Comparison of ENCODE assay signal across 11 mouse cellular contexts in genomic region chr13:58007256-58008037, GRCm38 (mm10).
DNase-seq lines count a peak whose midpoint lies in the region; ATAC-seq and TF ChIP-seq lines count a peak whose summit lies in the region.
"Had no signal": no experiment of that assay in that cellular context is flagged by ENCODE, and none has a peak within 500 bp of the region (broad histone marks: within the 10 kb centered on the region; RNA-seq: fewer than 3 reads in every experiment).

No protein-coding gene starts in this region.

- H3K27ac ChIP-seq in heart, embryonic 10.5 days = no peak overlapping the region
- H3K27ac ChIP-seq in heart, adult 2 months = no peak overlapping the region
- no peak overlapping the region for H3K27ac ChIP-seq in kidney, embryonic 14.5 days (ENCODE audit: low read depth, low read length)
- H3K27ac ChIP-seq in midbrain, embryonic 11.5 days (ENCODE audit: low read depth, low read length) = no peak overlapping the region
- H3K27ac ChIP-seq: forebrain, embryonic 12.5 days; hindbrain, embryonic 10.5 days had no signal

- H3K4me3 ChIP-seq in heart, embryonic 10.5 days = no peak overlapping the region
- no peak overlapping the region for H3K4me3 ChIP-seq in heart, adult 2 months
- H3K4me3 ChIP-seq in kidney, embryonic 14.5 days (ENCODE audit: low read length) = no peak overlapping the region
- no peak overlapping the region for H3K4me3 ChIP-seq in midbrain, embryonic 11.5 days (ENCODE audit: low read depth, low read length)
- H3K4me3 ChIP-seq: forebrain, embryonic 12.5 days; hindbrain, embryonic 10.5 days had no signal

- no peak overlapping the region for H3K9ac ChIP-seq in heart, adult 2 months (ENCODE audit: low read depth, low read length)
- no peak overlapping the region for H3K9ac ChIP-seq in kidney, embryonic 14.5 days (ENCODE audit: low read depth, low read length)
- no peak overlapping the region for H3K9ac ChIP-seq in midbrain, embryonic 11.5 days (ENCODE audit: low read length)
- H3K9ac ChIP-seq: forebrain, embryonic 12.5 days had no signal

- no peak for TF ChIP-seq EP300 in heart, adult 2 months (IDR thresholded peaks at IDR 0.05; ENCODE audit: insufficient read depth, low read depth, low read length)

- H3K79me2 ChIP-seq in heart, adult 2 months (replicated peaks; ENCODE audit: control insufficient read depth, insufficient read depth, low read length) = no peaks in the 10 kb centered on the region

- peaks cover 11% of the 10 kb centered on the region; the same call in 1 of the 2 replicates for H3K27me3 ChIP-seq in heart, embryonic 10.5 days (ENCODE audit: insufficient read depth, poor library complexity, severe bottlenecking)
- H3K27me3 ChIP-seq in heart, adult 2 months (ENCODE audit: control insufficient read depth, insufficient read depth, low read length) = no peaks in the 10 kb centered on the region
- no peaks in the 10 kb centered on the region for H3K27me3 ChIP-seq in kidney, embryonic 14.5 days (ENCODE audit: control insufficient read depth, insufficient read depth, low read length)
- H3K27me3 ChIP-seq in midbrain, embryonic 11.5 days (ENCODE audit: control insufficient read depth, insufficient read depth, low read length) = no peaks in the 10 kb centered on the region
- H3K27me3 ChIP-seq: forebrain, embryonic 12.5 days had no signal

- H3K9me3 ChIP-seq in heart, embryonic 10.5 days = no peaks in the 10 kb centered on the region
- H3K9me3 ChIP-seq in kidney, embryonic 14.5 days (ENCODE audit: control insufficient read depth, low read length) = no peaks in the 10 kb centered on the region
- H3K9me3 ChIP-seq in midbrain, embryonic 11.5 days (ENCODE audit: control insufficient read depth, low read length) = no peaks in the 10 kb centered on the region
- H3K9me3 ChIP-seq: forebrain, embryonic 12.5 days; hindbrain, embryonic 10.5 days had no signal

- 0 out of 2 replicates have a peak, but pooled peaks cover 3% of the 10 kb centered on the region for H3K36me3 ChIP-seq in heart, embryonic 10.5 days
- H3K36me3 ChIP-seq in heart, adult 2 months (ENCODE audit: control insufficient read depth, insufficient read depth, low read length) = no peaks in the 10 kb centered on the region
- H3K36me3 ChIP-seq in kidney, embryonic 14.5 days (ENCODE audit: control insufficient read depth, insufficient read depth, low read length) = no peaks in the 10 kb centered on the region; the same call in 1 of the 2 replicates
- no peaks in the 10 kb centered on the region for H3K36me3 ChIP-seq in midbrain, embryonic 11.5 days (ENCODE audit: control insufficient read depth, insufficient read depth, low read length)
- H3K36me3 ChIP-seq: hindbrain, embryonic 10.5 days had no signal

- 0 out of 2 replicates have a peak, but pooled peaks have one; percentile 28 for ATAC-seq in kidney, embryonic 14.5 days (ENCODE audit: low FRiP score, low TSS enrichment)
- no peak for ATAC-seq in midbrain, embryonic 11.5 days (ENCODE audit: low FRiP score)

- TF ChIP-seq POLR2A in heart, adult 2 months (IDR thresholded peaks at IDR 0.05; ENCODE audit: insufficient read depth, low read depth, low read length) = no peak

- H3K4me2 ChIP-seq in kidney, embryonic 14.5 days (replicated peaks; ENCODE audit: low read depth, low read length) = no peak overlapping the region
- no peak overlapping the region for H3K4me2 ChIP-seq in midbrain, embryonic 11.5 days
- H3K4me2 ChIP-seq: forebrain, embryonic 12.5 days had no signal

- DNase-seq in heart, embryonic 10.5 days (ENCODE audit: low spot score) = peak; percentile 86
- DNase-seq in heart, adult 2 months = no peak
- DNase-seq in adrenal gland, adult 8-10 months = peak; percentile 36
- peak; percentile 43 for DNase-seq in lung, postnatal 14 days
- no peak for DNase-seq in midbrain, embryonic 11.5 days (ENCODE audit: low spot score, missing footprints)
- no peak for DNase-seq in ovary, postnatal 36 days (ENCODE audit: low spot score)
- DNase-seq in left cerebral cortex, adult 9 months (ENCODE audit: low spot score in 2 of 2) = no peak
- DNase-seq: cerebellum, postnatal 10 days had no signal

- WGBS in heart, embryonic 10.5 days = 57% methylated on average over 16 of the region's 16 CpGs
- WGBS in heart, adult 2 months = 68% methylated on average over 16 of the region's 16 CpGs
- 48% methylated on average over 15 of the region's 16 CpGs for WGBS in kidney, embryonic 14.5 days
- WGBS in midbrain, embryonic 11.5 days = 66% methylated on average over 15 of the region's 16 CpGs

- peaks cover 35% of the 10 kb centered on the region for H3K4me1 ChIP-seq in heart, embryonic 10.5 days
- peaks cover 1% of the 10 kb centered on the region; the same call in 1 of the 2 replicates for H3K4me1 ChIP-seq in heart, adult 2 months (ENCODE audit: control insufficient read depth, insufficient read depth, low read length)
- H3K4me1 ChIP-seq in kidney, embryonic 14.5 days (ENCODE audit: control insufficient read depth, insufficient read depth, low read length) = 0 out of 2 replicates have a peak, but pooled peaks cover 3% of the 10 kb centered on the region
- no peaks in the 10 kb centered on the region for H3K4me1 ChIP-seq in midbrain, embryonic 11.5 days (ENCODE audit: control insufficient read depth, insufficient read depth, low read length)
- H3K4me1 ChIP-seq: forebrain, embryonic 12.5 days had no signal

- no peak for TF ChIP-seq CTCF in heart, adult 2 months (IDR thresholded peaks at IDR 0.05)

- intact Hi-C loops in heart, adult 2 months (cut with DNase I) = no loop called here

Comparison
In these comparisons a context has a peak if more than half of its experiments do, and no peak if none do; other contexts are left out.
1. DNase-seq: peak in heart, embryonic 10.5 days (single experiment), adrenal gland, adult 8-10 months (single experiment) and lung, postnatal 14 days (single experiment); none in heart, adult 2 months (0 of 2), midbrain, embryonic 11.5 days (single experiment), ovary, postnatal 36 days (single experiment) and left cerebral cortex, adult 9 months (0 of 2).